Mouse (Mus musculus) CH12.LX (cell line): Measurements from ENCODE around the gene Rwdd3. TPM values are rescaled to one million over a fixed set of nuclear protein-coding genes. Genes with fewer than 3 reads are reported as not detected.

Experiments used
- DNase-seq: peaks from one replicate; pipeline ENCODE4 v3.0.0-alpha.2; 2013; ENCODE audit errors: extremely low read depth
- H3K27ac ChIP-seq: 2 replicates; pipeline ENCODE4 v1.5.1; 2012; ENCODE audit warnings: low read depth, mild to moderate bottlenecking, control low read depth, moderate library complexity; ENCODE audit not compliant: insufficient read depth
- H3K27me3 ChIP-seq: replicated peaks from 2 replicates; pipeline ENCODE3; 2012; ENCODE audit warnings: inconsistent platforms
- H3K36me3 ChIP-seq, 2 experiments: replicated peaks in 1 of 2; 2 replicates each; pipeline versions ENCODE3 to v1.6.1; 2012; ENCODE audit warnings: inconsistent platforms in 1 of 2, low read length in 1 of 2, mild to moderate bottlenecking in 1 of 2, mixed read lengths in 1 of 2, moderate library complexity in 1 of 2; ENCODE audit not compliant: control insufficient read depth in 1 of 2, insufficient read depth in 1 of 2
- H3K4me1 ChIP-seq, 2 experiments: 2 replicates each; pipeline ENCODE4 v1.6.1; 2012; ENCODE audit warnings: inconsistent platforms in 1 of 2, moderate library complexity in 1 of 2; ENCODE audit not compliant: insufficient read depth in 2 of 2, control insufficient read depth in 1 of 2
- H3K4me2 ChIP-seq: 2 replicates; pipeline ENCODE4 v1.6.1; 2012; ENCODE audit warnings: low read depth, mild to moderate bottlenecking, control low read depth; ENCODE audit not compliant: poor library complexity, insufficient read depth, severe bottlenecking
- H3K4me3 ChIP-seq, 3 experiments: fragments of 150-350 bp in 1 of 3; sonication (generic) in 1 of 3; replicated peaks in 1 of 3; 2 replicates each; pipeline versions ENCODE3 to v1.5.1; 2011 to 2012; ENCODE audit warnings: low read depth in 2 of 3, low read length in 2 of 3, mild to moderate bottlenecking in 2 of 3, moderate library complexity in 2 of 3, control low read depth in 1 of 3, improper control_type of control experiment in 1 of 3, inconsistent platforms in 1 of 3, mixed read lengths in 1 of 3; ENCODE audit not compliant: poor library complexity in 1 of 3
- H3K79me2 ChIP-seq: replicated peaks from 2 replicates; pipeline ENCODE4 v1.6.1; 2012; ENCODE audit warnings: mild to moderate bottlenecking, moderate library complexity; ENCODE audit not compliant: control insufficient read depth, poor library complexity, insufficient read depth, severe bottlenecking; ENCODE audit errors: extremely low read depth
- H3K9ac ChIP-seq: 2 replicates; pipeline ENCODE4 v1.6.1; 2012; ENCODE audit warnings: low read depth, mild to moderate bottlenecking, control low read depth, moderate library complexity; ENCODE audit not compliant: insufficient read depth
- H3K9me3 ChIP-seq: replicated peaks from 2 replicates; pipeline ENCODE3; 2012; ENCODE audit warnings: low read length, inconsistent platforms, mixed read lengths
- BHLHE40 ChIP-seq: IDR thresholded peaks from 2 replicates; pipeline ENCODE4 v1.6.1; 2011; ENCODE audit warnings: mild to moderate bottlenecking, low read depth, low read length, improper control_type of control experiment
- CHD1 ChIP-seq: IDR thresholded peaks from 2 replicates; pipeline ENCODE4 v1.6.1; 2012; ENCODE audit warnings: low read depth, low read length, improper control_type of control experiment, inconsistent platforms
- CHD2 ChIP-seq: IDR thresholded peaks from 2 replicates; pipeline ENCODE4 v1.6.1; 2011; ENCODE audit warnings: low read length, improper control_type of control experiment
- ELF1 ChIP-seq: IDR thresholded peaks from 2 replicates; pipeline ENCODE4 v1.6.1; 2014; ENCODE audit warnings: low read depth, mild to moderate bottlenecking, inconsistent platforms, low read length, improper control_type of control experiment
- EP300 ChIP-seq: IDR thresholded peaks from 2 replicates; pipeline ENCODE4 v1.6.1; 2011; ENCODE audit warnings: low read length, improper control_type of control experiment
- ETS1 ChIP-seq: conservative IDR thresholded peaks from 2 replicates; pipeline ENCODE4 v1.6.1; 2012; ENCODE audit warnings: low read depth, mild to moderate bottlenecking, inconsistent platforms, low read length, improper control_type of control experiment, moderate library complexity
- GABPA ChIP-seq: IDR thresholded peaks from 2 replicates; pipeline ENCODE4 v1.6.1; 2012; ENCODE audit warnings: low read depth, low read length, improper control_type of control experiment, inconsistent platforms; ENCODE audit not compliant: insufficient replicate concordance
- HCFC1 ChIP-seq: IDR thresholded peaks from 2 replicates; pipeline ENCODE4 v1.6.1; 2012; ENCODE audit warnings: low read depth, mild to moderate bottlenecking, inconsistent platforms, low read length, improper control_type of control experiment
- IRF4 ChIP-seq: IDR thresholded peaks from 2 replicates; pipeline ENCODE4 v1.6.1; 2014; ENCODE audit warnings: low read depth, mild to moderate bottlenecking, inconsistent platforms, low read length, improper control_type of control experiment
- JUN ChIP-seq: IDR thresholded peaks from 2 replicates; pipeline ENCODE4 v1.6.1; 2011; ENCODE audit warnings: low read depth, mild to moderate bottlenecking, low read length, improper control_type of control experiment, moderate library complexity; ENCODE audit not compliant: insufficient read depth
- KAT2A ChIP-seq: IDR thresholded peaks from 2 replicates; pipeline ENCODE4 v1.6.1; 2012; ENCODE audit warnings: low read length, improper control_type of control experiment, inconsistent platforms; ENCODE audit not compliant: insufficient replicate concordance
- MAX ChIP-seq: IDR thresholded peaks from 2 replicates; pipeline ENCODE4 v1.6.1; 2011; ENCODE audit warnings: low read length, improper control_type of control experiment
- MEF2A ChIP-seq: IDR thresholded peaks from 2 replicates; pipeline ENCODE4 v1.6.1; 2014; ENCODE audit warnings: low read depth, mild to moderate bottlenecking, inconsistent platforms, low read length, improper control_type of control experiment, borderline replicate concordance
- MYC ChIP-seq: IDR thresholded peaks from 2 replicates; pipeline ENCODE4 v1.6.1; 2011; ENCODE audit warnings: low read depth, mild to moderate bottlenecking, improper control_type of control experiment, low read length
- NELFE ChIP-seq: IDR thresholded peaks from 2 replicates; pipeline ENCODE4 v1.6.1; 2011; ENCODE audit warnings: low read depth, low read length, improper control_type of control experiment
- POLR2AphosphoS2 ChIP-seq: IDR thresholded peaks from 2 replicates; pipeline ENCODE4 v1.6.1; 2011; ENCODE audit warnings: low read depth, low read length, improper control_type of control experiment
- RAD21 ChIP-seq: IDR thresholded peaks from 2 replicates; pipeline ENCODE4 v1.6.1; 2011; ENCODE audit warnings: low read depth, mild to moderate bottlenecking, low read length, improper control_type of control experiment, moderate library complexity
- RCOR1 ChIP-seq: conservative IDR thresholded peaks from 2 replicates; pipeline ENCODE4 v1.6.1; 2012; ENCODE audit warnings: low read depth, mild to moderate bottlenecking, inconsistent platforms, low read length, improper control_type of control experiment
- USF1 ChIP-seq: IDR thresholded peaks from 2 replicates; pipeline ENCODE4 v1.6.1; 2014; ENCODE audit warnings: low read depth, mild to moderate bottlenecking, inconsistent platforms, low read length, improper control_type of control experiment
- ZNF384 ChIP-seq: IDR thresholded peaks from 2 replicates; pipeline ENCODE4 v1.6.1; 2012; ENCODE audit warnings: low read depth, low read length, improper control_type of control experiment, inconsistent platforms
- dilution Hi-C: fragments of 300-500 bp; cut with MboI; formaldehyde crosslinking; loops from 2 replicates; pipeline ENCODE4 v1.14.3; 2020; ENCODE audit warnings: low sequenced_read_pairs; ENCODE audit not compliant: extremely low pct_unique_long_range_greater_than_20kb, extremely low pct_ligation_motif_present
- in situ Hi-C: fragments of 300-500 bp; cut with MboI; formaldehyde crosslinking; loops from 3 replicates; pipeline ENCODE4 v1.14.3; 2019; ENCODE audit warnings: low sequenced_read_pairs, low pct_ligation_motif_present, low pct_unique_long_range_greater_than_20kb, mixed read lengths
- polyA plus RNA-seq: library from polyadenylated mRNA; unstranded; fragments of >175 nt; gene quantifications from 2 replicates; pipeline ENCODE4 v1.2.1, GENCODE M21; 2012; ENCODE audit warnings: low read depth; ENCODE audit not compliant: insufficient read length
- total RNA-seq, 2 experiments: library from RNA; depleted of rRNA; stranded (reverse); fragments of 300-350 nt in 1 of 2; fragments of >200 nt in 1 of 2; gene quantifications; 2 replicates each; pipeline ENCODE4 v1.2.3; 2012 to 2014

The Rwdd3 gene
- total and polyA plus RNA-seq, 3 experiments: 2.3 to 5.9 (median 3.5) TPM

DNA sequence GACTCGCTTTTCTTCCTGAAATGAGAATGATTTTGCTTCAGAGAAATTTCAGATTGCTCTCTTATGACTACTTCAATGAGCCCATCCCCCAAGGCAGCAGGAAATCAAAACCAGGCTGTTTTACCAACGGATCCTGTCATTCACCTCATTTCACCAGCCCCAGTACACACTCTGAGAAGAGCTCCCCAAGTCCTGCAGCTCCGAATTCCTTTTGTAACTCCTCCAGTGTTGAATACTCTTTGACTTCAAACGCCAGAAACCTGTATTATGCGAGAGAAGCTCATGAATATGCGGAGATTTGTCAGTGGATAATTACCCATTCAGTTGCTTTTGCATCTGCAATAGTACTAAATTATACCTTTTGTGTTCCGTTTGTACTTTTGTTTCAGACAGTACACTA is 15.5 kb downstream of the Rwdd3 start:
- no peaks in the 10 kb centered on the region for H3K79me2 ChIP-seq
- H3K27ac ChIP-seq: no peak overlapping the region
- H3K36me3 ChIP-seq: peaks cover 0 to 4% of the 10 kb centered on the region in 2 experiments
- no peak overlapping the region for H3K4me2 ChIP-seq
- dilution Hi-C loops: no loop called here
- no peaks in the 10 kb centered on the region for H3K9me3 ChIP-seq
- peaks cover 8 to 20% of the 10 kb centered on the region in 2 experiments; a peak in 3 of 4 replicates for H3K4me1 ChIP-seq
- TF ChIP-seq ZNF384: no peak
- no peak for TF ChIP-seq EP300
- no peak for TF ChIP-seq CHD2
- no peak for TF ChIP-seq ETS1
- no peak for TF ChIP-seq CHD1
- no peak for TF ChIP-seq HCFC1
- no peak for TF ChIP-seq NELFE
- TF ChIP-seq USF1: no peak
- TF ChIP-seq RAD21: no peak
- no peak for TF ChIP-seq POLR2AphosphoS2
- TF ChIP-seq IRF4: no peak
- TF ChIP-seq ELF1: no peak
- no peak for TF ChIP-seq MAX
- no peak for TF ChIP-seq RCOR1
- DNase-seq: no peak
- in situ Hi-C loops: loop anchor here (25.0 kb wide), 1 partner anchor 581 kb away; no protein-coding TSS in a partner anchor
- no peak overlapping the region for H3K4me3 ChIP-seq
- H3K9ac ChIP-seq: no peak overlapping the region
- no peaks in the 10 kb centered on the region for H3K27me3 ChIP-seq

DNA sequence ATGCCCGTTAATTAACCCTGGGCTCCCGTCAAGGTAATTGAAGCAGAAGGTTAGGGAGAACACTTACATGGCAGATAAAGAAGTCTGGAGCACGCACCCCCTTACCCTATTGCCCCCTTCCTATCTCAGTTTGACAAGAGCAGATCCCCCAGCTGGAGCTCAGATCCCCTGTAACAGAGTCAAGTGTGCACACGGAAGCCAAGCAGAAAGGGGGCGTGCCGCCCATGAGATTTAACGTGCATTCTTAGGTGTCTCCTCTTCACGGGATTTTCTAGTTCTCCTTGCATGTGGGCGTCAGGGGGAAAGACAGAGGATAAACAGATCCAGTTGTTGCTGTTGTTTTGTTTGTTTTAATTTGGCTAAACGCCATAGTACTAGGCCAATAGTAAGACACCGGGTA is 37.6 kb downstream of the Rwdd3 start:
- in situ Hi-C loops: no loop called here
- Histone ChIP-seq H3K79me2 (no peaks in the 10 kb centered on the region), H3K27me3 (no peaks in the 10 kb centered on the region), H3K4me1 (no peaks in the 10 kb centered on the region), H3K9me3 (no peaks in the 10 kb centered on the region), H3K36me3 (no peaks in the 10 kb centered on the region), H3K4me2 (no peak overlapping the region), H3K9ac (no peak overlapping the region), H3K27ac (no peak overlapping the region), H3K4me3 (no peak overlapping the region)
- no peak for TF ChIP-seq EP300
- no peak for TF ChIP-seq MEF2A
- dilution Hi-C loops: no loop called here
- no peak for DNase-seq

GRCm38 (mm10) chr3:121133039-121133438 is 38.5 kb downstream of the Rwdd3 start:
- in situ Hi-C loops (no loop called here), dilution Hi-C loops (no loop called here)
- Histone ChIP-seq H3K79me2 (no peaks in the 10 kb centered on the region), H3K27ac (no peak overlapping the region), H3K36me3 (no peaks in the 10 kb centered on the region), H3K9ac (no peak overlapping the region), H3K4me2 (no peak overlapping the region), H3K9me3 (no peaks in the 10 kb centered on the region), H3K4me1 (no peaks in the 10 kb centered on the region), H3K27me3 (no peaks in the 10 kb centered on the region), H3K4me3 (no peak overlapping the region)
- TF ChIP-seq JUN (no peak), BHLHE40 (no peak), CHD1 (no peak), MYC (no peak), KAT2A (no peak), GABPA (no peak)
- no peak for DNase-seq
